Mouse (Mus musculus) left cerebral cortex, adult 8-10 months (tissue): Measurements from ENCODE around the gene Gphb5. TPM values are rescaled to one million over a fixed set of nuclear protein-coding genes. Genes with fewer than 3 reads are reported as not detected.
A peak's percentile ranks its signal among the peaks of the same experiment; 100 is the strongest.

ENCODE experiments used
- DNase-seq, 2 experiments: peaks; one replicate each; pipeline ENCODE4 v3.0.0; 2022; ENCODE audit warnings: low spot score in 2 of 2
- total RNA-seq, 4 experiments: library from RNA; stranded (reverse); gene quantifications; 2 replicates each; pipeline ENCODE4 v1.2.4; 2022

The Gphb5 gene
- total RNA-seq, 4 experiments from 2014 or later: not detected

DNA sequence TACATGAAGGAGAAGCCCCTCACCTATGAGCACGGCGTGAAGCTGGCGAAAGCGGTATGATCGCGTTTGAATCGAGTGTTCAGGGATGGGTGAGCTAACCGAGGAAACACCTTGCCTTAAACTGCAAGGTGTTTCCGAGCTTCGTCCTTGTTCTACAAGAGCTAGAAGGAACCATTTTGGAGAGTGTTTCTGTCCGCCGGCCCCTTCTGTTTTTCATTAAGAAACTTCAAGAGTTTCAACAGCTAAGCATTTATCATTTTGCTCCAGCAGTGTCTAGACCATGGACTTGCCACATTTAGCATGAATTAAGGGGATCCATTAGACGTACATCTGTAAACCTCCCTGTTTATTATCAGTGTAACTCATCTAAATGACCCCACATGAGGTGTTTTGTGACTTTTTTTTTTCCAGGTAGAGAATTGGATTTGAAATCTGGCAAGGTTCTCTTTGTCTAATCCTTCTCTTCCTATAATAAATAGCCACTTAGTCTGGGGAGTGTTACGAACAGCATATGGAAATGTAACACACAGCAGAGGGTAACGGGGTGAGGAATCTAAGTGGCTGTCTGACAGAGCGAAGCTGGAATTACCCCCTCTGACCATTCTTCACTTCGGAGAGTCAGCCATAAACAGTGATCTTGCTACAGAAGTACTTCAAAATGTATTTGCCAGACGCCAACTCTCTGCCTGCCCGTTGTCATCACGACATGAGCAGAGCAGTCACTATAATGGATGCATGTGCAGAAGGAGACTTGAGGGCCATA, 22.4 kb downstream of the Gphb5 start:
- DNase-seq: no peak

DNA sequence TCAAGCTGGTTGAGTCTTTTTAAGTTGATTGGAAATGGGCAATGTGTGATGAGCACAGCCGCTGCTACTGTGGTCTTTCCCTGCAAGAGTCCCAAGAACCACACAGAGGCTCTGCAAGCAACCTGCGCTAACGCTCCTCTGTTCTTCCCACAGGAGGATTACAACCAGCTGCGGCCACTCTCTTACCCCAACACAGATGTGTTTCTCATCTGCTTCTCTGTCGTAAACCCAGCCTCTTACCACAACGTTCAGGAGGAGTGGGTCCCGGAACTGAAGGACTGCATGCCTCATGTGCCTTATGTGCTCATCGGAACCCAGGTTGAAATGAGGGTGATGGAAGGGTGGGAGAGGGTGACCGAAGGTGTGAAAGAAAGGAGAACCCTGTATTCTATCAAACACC, 25.1 kb downstream of the Gphb5 start:
- no peak for DNase-seq

DNA sequence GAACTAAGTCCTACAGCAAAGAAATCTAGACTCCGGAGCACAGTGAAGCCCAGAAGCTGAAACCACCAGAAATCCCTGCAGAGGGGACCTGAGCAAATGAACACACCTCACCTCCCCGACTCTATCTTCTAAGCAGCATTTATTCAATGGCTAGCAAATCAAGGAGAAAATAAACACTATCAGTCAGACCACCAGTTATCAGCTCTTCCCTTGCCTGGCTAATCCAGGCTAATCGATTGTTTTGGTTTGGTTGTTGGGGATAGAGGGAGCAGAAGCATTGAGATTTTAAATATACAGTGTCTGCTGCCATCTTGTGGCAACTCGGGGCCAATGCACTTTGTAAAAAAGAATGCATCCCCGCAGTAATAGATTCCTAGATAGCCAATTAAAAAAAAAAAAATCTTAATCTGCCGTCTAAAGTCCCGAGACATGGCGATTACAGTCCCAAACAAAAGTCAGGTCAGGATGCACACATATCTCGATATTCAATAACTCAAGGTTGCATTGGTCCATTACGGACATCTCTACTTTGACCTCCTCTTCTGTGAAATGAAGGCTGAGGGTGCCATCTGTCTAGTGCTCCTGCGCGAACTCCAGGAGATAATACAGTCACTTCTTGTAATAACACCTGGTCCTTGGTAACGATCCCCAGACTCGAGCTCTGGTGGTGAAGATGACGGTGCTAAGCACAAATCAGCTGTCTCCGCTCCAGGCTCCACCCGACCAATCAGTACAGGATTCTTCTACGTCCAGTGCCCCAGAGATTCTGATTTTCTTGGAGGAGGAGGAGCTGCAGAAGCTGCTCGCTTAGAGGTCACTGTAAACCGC, 27.1 kb downstream of the Gphb5 start:
- peak; percentile 17 to 63 for DNase-seq

DNA sequence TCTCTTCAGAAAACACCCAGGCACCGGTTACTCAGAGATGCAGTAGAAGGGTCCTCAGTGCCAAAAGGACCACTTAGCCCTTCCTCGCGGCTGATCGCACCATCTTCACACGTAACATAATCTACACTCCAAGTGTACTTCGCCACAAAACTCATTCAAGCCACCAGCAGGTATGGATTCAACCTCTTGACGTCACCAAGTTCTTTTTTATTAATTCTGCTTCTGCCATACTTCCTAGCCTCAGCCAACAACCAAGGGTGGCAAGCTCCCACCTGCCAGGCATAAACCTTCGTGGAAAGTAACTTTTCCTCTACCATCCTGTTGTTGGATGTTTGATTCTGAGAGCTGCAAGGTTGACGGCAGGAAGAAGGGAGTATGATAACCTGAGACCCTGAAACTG, 28.1 kb downstream of the Gphb5 start:
- no peak for DNase-seq

DNA sequence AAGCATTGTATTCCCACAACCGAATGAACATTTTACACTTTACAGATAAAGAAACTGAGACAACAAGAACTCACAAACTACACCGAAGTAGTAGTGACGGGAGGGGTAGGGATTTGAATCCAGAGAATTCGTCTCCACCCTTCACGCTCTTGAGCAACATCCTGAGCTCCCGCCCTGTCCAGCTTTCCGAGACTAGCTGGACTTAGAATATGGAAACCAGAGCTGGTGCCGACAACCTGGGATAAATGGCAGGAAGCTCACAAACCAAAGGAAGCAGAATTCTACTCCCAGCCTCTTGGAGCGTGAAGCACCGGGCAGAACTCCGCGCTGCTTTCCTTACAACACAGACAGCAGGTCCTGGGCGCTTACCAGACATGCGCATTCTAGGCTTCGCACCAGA, 28.7 kb downstream of the Gphb5 start:
- DNase-seq: no peak

DNA sequence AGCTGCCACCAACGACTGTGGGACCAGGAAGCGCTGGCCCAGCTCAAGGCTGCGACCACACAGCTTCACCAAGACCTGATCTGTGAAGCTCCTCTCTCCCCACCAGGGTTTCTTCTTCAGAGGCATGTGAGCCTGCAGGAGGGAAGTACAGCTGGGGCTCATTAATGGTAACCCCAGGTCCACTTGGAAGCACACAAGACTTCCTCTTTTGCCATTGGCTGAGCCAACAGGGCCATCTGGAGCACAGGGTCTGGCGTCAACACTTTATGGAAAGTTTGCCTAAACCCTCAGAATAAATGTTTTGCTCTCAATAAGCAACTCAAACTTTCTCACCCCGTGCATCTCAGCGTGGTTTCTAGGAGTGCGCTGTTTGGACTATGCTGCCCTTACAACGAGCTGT, 29.4 kb downstream of the Gphb5 start:
- no peak for DNase-seq

DNA sequence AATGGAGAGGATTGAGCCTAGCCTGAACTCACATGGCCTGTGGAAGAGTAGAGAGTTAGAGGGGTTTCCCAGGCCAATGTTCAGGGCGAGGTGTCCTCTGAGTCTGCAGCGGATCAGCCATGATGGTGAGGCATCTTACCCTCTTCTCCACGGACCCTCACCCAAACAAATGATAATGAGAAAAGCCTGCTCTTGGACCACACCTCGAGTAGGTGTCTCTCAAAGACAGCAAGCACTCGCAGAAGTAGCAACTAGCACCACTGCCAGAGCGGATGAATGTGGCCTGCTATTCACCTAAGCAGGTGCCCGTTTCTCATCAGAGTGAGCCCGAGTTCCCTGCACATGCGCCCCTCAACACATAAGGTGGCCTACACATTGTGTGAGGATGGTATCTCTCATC, 29.9 kb downstream of the Gphb5 start:
- DNase-seq: no peak

DNA sequence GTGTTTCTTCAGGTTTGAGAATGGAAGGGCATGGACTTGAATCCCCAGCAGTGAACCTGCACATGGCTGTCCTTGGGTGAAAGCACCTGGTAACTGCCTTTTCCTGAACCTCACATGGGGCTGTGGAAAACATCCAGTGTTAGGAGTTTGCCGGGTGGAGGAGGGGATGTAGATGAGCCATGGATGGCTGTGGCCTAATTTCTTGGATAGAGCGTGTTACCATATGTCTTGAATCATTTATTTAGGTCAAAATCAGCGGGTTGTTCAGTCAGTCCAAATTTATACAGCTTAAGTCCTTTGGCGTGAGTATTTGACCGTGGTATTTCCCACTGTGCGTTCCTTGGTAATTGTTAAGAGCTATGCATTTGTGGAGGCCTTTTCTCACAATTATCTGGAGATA, 40.5 kb downstream of the Gphb5 start:
- no peak for DNase-seq

DNA sequence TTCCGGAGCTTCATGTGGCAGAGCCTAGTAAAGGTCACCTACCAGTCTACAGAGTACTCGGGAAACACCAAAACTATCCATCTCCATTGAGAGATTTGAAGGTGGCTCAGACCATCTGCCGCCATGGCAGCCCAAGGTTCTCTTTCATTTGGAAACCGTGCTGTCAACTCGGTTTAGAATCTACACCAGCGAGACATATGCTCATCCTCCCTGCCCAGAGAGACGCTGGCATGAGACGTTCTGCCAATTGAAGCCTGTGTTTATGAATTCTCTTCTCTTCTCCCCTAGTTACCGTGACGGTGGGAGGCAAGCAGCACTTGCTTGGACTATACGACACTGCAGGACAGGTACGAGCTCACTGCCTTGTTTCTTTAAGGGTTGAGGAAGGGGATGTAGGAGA, 41.5 kb downstream of the Gphb5 start:
- no peak for DNase-seq

DNA sequence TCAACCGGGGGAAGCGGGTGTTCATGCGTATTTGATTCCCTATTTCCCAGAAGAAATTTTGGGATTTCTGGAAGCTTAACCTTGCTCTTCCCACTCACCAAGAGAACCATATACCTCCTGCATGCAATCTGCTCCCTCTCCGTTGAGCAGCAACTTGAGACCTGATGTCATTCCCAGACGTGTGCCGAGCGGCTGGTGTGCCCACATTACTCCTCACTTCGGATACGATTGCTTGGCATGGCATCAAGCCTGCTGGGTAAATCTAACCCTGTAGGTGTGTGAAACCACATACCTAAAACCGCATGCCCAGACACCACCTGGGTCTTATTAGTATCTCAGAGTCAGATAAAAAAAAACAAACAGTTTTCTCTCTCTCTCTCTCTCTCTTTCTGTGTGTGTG, 42.1 kb downstream of the Gphb5 start:
- DNase-seq: peak in 1 of 2 experiments; percentile 51

DNA sequence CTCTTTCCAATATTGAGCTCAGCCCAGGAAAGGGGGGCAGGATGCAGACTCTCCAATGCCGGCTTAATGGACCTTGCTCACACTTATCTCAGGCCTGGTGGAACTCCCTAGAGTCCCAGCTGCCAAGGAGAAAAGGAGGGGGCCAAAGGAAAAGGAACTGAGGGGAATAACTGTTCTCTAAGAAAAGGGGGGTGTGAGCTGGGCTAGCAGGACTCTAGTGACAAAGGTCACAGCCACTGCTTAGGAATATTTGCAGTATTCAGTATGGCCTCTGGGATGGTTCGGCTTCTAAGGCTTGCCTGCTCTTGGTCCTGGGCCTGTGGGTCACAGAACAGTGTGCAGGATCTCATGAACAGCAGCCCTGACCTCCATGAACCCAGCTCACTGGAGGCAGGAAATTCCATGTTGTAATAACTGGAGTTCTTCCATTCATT, 47.1 kb downstream of the Gphb5 start:
- DNase-seq: no peak

DNA sequence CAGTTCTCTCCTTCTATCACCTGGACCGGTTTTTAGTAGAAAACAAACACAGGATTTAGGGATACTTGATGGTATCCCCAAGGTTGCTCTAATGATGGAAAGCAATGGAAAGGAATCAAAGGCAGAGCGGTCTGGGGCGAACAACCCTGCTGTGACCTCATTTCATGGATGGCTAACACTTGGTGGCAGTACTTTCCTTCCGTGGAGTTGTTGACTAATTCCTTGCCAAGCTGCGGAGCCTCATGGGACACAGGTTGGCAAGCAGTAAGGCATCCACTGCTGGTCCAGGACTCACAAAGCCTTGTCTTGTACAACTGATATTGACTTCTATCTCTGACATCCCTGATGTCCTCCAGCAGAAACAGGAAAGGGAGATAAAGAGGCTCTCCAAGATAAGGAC, 48.1 kb downstream of the Gphb5 start:
- DNase-seq: no peak

DNA sequence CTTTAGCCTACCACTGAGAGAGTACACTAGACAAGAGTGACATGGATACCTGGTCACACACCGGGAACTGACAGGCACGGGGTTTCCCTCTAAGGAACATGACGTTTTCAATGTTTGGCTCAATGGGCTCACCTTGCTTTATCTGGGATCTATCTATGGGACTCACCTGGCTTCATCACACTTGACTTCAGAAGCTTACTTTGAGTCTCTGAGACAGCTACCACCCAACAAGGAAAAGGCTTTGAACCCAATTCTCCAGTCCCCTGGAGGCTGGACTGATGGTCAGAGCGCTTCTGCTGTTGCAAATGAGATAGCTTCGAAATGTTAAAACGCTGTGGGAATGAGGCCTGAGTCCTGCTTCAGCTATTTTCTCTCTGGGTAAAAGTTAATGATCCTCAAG, 49.2 kb downstream of the Gphb5 start:
- no peak for DNase-seq

DNA sequence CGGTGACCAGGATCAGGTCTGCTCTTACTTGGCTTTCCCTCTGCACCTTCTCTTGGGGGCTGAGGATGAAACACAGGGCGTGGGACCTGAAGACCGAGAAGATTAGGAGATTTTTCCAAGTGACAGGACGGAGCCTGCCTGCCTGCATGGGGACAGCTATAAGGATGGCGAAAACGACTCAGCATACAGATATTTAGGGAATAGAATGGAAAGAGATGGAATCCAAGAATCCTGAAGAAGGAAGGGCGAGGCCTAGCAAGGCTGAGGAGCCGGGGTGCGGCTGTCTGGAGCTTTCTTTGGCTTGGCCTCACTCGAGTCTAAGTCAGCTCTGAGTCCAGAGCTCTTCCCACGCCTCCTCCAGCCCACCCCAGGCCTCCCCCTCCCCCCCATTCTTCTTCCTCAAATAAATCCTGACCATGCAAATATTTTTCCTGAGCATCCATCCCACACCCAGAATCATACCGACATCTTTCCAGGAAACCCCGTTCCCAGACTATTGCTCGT, 50.9 kb downstream of the Gphb5 start:
- DNase-seq: no peak

DNA sequence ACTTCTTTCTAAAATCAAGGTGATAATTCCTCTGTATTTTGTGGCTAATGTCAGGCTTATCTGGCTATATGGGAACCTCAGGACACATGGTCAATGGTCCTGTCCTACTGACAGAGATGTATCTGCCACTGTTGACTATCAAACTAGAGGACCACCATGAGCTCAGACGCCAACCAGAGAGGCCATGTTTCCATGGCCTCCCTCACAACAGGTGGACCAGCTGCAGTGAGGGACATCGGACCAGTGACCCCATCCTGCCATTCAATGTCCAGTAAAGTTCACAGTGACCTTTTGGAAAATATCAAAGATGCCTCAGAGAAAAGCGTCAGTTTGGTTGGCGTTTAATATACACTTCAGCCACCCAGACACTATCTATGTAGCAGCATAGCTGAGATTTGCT, 52.2 kb downstream of the Gphb5 start:
- no peak for DNase-seq

DNA sequence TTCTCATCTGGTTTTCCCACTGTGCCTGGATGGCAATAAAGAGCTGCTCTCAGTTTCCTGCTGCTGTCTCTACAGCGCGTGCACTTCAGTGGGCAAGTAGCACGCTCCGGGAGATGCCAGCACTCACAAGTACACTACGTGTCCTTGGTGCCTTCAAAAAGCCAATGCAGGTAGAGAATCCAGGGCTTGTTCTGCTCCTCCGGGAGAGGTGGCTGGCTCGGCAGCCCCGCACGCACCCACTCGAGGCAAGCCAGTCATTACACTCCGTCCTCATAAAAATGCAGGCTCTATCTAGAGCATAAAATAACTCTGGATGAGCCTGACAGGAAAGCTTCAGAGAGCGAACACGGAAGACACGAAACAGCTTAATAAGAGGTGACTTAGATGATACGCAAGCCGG, 54.1 kb downstream of the Gphb5 start:
- no peak for DNase-seq

Other genes starting within 250 kb of the Gphb5 start
- gene Kcnh5, start 239.4 kb downstream of the Gphb5 start, total RNA-seq: 10 to 100 TPM; 50.9 to 58.2 (median 53.6) TPM
- gene Rhoj, start 108.5 kb downstream of the Gphb5 start, total RNA-seq: 1 to 10 TPM; 3.5 to 5.2 (median 4.0) TPM
- 10 to 100 TPM; 69.1 to 74.0 (median 73.5) TPM for gene Ppp2r5e, start 179.5 kb upstream of the Gphb5 start, total RNA-seq